Mouse (Mus musculus): ENCODE results near the gene Serpina5. TPM values are rescaled to one million over a fixed set of nuclear protein-coding genes. Genes with fewer than 3 reads are reported as not detected.

Gene Serpina5
- polyA plus RNA-seq, 1 experiment from 2014 or later, result not detected

DNA sequence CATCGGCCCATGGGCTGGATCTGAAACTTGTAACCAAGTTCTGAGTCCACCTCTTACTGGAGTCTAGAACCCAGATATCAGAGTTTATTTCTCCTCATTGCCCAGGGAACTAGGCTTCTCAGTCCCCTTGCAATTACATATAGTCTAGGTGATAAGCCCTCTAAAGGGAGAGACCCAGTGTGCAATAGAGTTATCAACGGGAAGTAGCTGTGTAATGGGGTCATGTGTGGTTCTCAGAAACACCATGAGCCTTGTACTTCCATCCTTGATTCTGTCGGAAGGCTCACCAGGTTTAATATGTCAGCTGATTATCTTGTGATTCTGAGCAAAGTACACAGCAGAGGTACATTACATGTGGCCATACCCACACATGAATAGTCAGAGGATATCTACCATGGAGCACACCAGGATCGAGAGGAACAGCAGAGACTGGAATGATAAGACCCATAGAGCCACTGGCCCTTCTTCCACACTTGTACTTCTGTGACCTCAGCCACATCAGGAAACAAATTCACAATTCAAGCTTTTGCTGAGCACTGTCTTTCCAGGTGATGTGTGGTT is 39.7 kb downstream of the Serpina5 start:
- Histone ChIP-seq H3K9me3 (no peaks in the 10 kb centered on the region), H3K9ac (no peak overlapping the region), H3K4me3 (no peak overlapping the region), H3K4me2 (no peak overlapping the region), H3K4me1 (no peaks in the 10 kb centered on the region), H3K27me3 (replicated peaks) (no peaks in the 10 kb centered on the region), H3K27ac (no peak overlapping the region), H3K36me3 (replicated peaks) (no peaks in the 10 kb centered on the region)
- ATAC-seq (replicated peaks), result no peak
- WGBS, result 91% methylated on average over 4 of the region's 4 CpGs

DNA sequence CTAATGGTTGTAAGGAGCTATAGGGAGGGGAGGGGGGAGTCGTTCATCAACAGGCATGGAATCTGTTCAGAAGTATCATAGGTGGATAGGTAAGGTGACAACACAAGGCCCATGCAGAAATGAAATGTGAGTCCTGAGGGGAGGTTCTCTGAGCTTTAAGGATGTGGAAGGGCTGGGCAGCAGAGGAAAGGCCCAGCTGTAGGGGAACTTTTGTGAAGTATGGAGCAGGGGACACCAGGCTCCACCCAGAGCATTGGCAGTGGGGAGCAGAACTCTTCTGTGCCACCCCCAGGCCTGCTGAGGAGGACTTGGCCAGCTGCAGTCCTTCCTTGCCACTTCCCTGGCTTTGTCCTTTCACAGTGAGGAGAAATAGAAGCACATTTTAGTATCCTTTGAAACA is 40.6 kb downstream of the Serpina5 start:
- H3K27me3 ChIP-seq (replicated peaks), result no peaks in the 10 kb centered on the region
- no peak overlapping the region for H3K4me2 ChIP-seq
- no peak overlapping the region for H3K9ac ChIP-seq
- H3K9me3 ChIP-seq, result no peaks in the 10 kb centered on the region
- H3K36me3 ChIP-seq (replicated peaks), result no peaks in the 10 kb centered on the region
- no peak for ATAC-seq (replicated peaks)
- no peak overlapping the region for H3K4me3 ChIP-seq
- H3K4me1 ChIP-seq, result no peaks in the 10 kb centered on the region
- no peak overlapping the region for H3K27ac ChIP-seq
- 79% methylated on average over 1 of the region's 1 CpGs for WGBS

DNA sequence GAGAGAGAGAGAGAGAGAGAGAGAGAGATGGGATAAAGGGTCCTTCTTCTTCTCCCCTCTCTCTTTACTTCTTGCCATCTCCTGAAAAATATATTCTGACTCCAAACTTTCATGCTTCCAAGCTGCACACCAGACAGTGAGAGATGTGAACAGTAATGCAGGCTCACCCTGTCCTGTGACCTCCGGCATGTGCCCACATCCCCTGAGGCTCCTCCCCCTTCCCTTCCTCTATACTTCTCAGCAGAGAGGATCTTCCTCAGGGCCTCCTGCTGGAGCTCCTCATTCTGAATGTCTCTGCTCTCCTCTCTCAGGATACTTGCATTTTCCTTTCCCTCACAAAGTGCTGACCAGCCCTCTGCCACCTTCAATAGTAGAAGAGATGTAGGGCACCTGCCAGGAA is 41.5 kb downstream of the Serpina5 start:
- Histone ChIP-seq H3K27me3 (replicated peaks) (no peaks in the 10 kb centered on the region), H3K9me3 (no peaks in the 10 kb centered on the region), H3K9ac (no peak overlapping the region), H3K27ac (no peak overlapping the region), H3K36me3 (replicated peaks) (no peaks in the 10 kb centered on the region), H3K4me1 (no peaks in the 10 kb centered on the region), H3K4me3 (no peak overlapping the region), H3K4me2 (no peak overlapping the region)
- WGBS, result 56% methylated on average over 1 of the region's 1 CpGs
- ATAC-seq (replicated peaks), result no peak

DNA sequence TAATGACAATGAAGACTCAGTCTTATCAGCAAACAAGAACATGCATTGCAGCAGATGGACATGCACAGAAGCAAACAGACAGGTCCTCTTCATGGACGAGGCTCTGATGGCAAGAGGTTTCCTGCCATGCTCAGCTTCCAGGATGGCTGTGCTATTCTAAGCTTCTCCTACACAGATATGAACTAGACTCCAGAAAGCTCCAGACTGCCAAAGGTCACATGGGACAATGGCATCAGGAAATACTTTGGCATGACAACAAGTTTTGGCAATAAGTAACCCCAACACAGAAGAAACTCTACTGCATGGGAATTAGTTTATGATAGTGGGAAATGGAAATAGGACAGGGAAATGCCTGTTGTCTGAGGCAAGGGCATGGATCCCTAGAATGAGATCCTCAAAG is 42.4 kb downstream of the Serpina5 start:
- Histone ChIP-seq H3K4me1 (no peaks in the 10 kb centered on the region), H3K4me3 (no peak overlapping the region), H3K9ac (no peak overlapping the region), H3K36me3 (replicated peaks) (no peaks in the 10 kb centered on the region), H3K9me3 (no peaks in the 10 kb centered on the region), H3K27ac (no peak overlapping the region), H3K27me3 (replicated peaks) (no peaks in the 10 kb centered on the region), H3K4me2 (no peak overlapping the region)
- WGBS, result 88% methylated on average over 1 of the region's 1 CpGs
- ATAC-seq (replicated peaks), result no peak

DNA sequence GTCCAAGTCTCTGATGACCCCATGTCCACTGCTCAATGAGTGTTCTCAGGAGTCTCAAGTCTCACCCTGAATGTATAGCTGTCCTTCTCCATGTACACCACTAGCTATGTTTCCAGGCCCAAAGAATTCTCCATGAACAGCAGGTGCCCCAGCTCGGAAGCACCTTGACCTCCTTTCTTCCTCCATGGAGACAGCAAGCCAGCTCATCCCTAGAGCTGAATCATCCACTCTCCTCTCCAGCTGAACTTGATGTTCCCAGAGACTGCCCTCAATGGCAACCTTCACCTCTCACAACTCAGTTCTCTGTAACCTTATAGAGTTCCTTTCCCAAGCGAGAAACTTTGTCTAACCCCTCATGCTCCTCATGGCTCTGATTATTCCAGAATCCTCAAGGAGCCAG is 44.7 kb downstream of the Serpina5 start:
- no peak for ATAC-seq (replicated peaks)
- no peak overlapping the region for H3K9ac ChIP-seq
- no peaks in the 10 kb centered on the region for H3K4me1 ChIP-seq
- no peaks in the 10 kb centered on the region for H3K36me3 ChIP-seq (replicated peaks)
- H3K27me3 ChIP-seq (replicated peaks), result no peaks in the 10 kb centered on the region
- no peak overlapping the region for H3K4me3 ChIP-seq
- WGBS, result 82% methylated on average over 2 of the region's 2 CpGs
- no peak overlapping the region for H3K4me2 ChIP-seq
- no peak overlapping the region for H3K27ac ChIP-seq
- no peaks in the 10 kb centered on the region for H3K9me3 ChIP-seq

DNA sequence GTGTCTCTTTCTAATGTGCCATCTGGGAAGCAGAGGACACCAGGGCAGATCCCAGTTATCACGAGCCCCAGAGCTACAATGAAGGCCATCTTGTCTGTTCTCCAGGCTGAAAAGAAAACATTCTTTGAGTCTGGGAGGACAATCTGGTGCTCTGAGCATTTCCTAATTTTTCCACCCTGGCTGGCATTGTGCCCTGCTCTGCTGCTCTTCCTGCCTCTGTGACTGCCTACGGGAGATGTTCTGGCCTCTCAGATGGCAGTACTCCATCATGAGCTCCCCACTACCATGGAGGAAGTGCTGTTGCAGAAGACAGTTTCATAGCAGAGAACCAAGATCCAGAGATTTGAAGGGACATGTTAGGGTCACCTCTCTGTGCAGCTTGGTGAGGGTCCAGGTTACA is 51.1 kb downstream of the Serpina5 start:
- 86% methylated on average over 2 of the region's 2 CpGs for whole genome bisulfite sequencing
- ATAC-seq (replicated peaks), result no peak

DNA sequence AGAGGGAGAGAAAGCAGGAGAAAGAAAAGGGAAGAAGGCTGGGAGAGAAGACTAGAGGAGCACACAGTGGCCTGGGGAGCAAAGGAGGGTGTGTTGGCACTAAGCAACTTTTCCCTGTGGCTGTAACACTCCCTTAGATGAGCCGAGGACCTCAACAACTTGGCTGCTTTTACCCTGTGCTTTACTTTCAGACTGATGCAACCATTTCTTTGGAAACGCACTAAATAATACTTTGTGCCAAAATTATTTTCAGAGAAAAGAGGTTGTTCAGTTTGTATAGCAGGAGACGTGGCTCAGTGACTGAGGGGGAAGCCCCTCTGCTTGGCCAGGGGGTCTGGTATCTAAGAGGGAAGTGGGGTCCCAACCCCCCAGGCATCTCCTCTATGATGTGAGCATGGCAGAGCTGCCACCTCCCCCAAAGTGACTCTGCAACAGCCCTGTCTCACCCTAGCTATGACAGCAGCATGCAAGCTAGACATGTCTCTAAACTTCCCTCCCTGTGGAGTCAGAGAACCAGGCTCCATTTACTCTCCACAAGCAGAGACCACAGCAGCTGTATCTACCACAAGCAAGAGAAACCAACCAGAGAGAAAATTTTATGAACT is 52.2 kb downstream of the Serpina5 start:
- Histone ChIP-seq H3K4me1 (no peaks in the 10 kb centered on the region), H3K27ac (no peak overlapping the region), H3K27me3 (replicated peaks) (no peaks in the 10 kb centered on the region), H3K4me3 (no peak overlapping the region), H3K9me3 (no peaks in the 10 kb centered on the region), H3K9ac (no peak overlapping the region), H3K4me2 (no peak overlapping the region), H3K36me3 (replicated peaks) (no peaks in the 10 kb centered on the region)
- ATAC-seq (replicated peaks), result no peak
- 79% methylated on average over 3 of the region's 3 CpGs for WGBS

More for the DNA sequence above, 51.1 kb downstream of the Serpina5 start:
- Histone ChIP-seq H3K27me3 (replicated peaks) (no peaks in the 10 kb centered on the region), H3K4me1 (no peaks in the 10 kb centered on the region), H3K4me3 (no peak overlapping the region), H3K9me3 (no peaks in the 10 kb centered on the region), H3K9ac (no peak overlapping the region), H3K4me2 (no peak overlapping the region), H3K27ac (no peak overlapping the region), H3K36me3 (replicated peaks) (no peaks in the 10 kb centered on the region)

DNA sequence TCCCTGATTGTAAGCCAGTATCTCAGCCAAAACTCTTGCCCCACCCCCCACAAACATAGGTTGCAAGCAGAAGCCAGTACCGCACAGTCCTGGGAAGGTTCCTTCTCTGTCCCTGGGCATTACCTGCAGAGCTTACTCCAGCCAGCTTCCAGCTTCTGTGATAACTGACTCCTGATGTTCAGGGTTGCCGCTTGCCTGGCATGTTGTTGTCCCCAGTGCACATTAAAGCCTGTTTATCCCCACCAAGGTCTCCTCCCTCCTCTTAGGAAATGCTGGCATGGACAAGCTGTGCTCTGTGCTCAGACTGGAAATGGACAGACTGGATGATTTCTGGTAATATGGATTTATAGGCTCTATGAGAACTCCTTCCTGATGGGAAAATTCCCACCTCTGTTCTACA is 52.7 kb downstream of the Serpina5 start, which contains the start of gene Serpina3c:
Serpina3c (minus strand) TSS at position 215 of the 400 bp plus-strand sequence.
- 95% methylated on average over 2 of the region's 2 CpGs for WGBS
- H3K4me1 ChIP-seq, result no peaks in the 10 kb centered on the region
- no peak within 1 kb of the TSS for H3K4me3 ChIP-seq
- no peak within 1 kb of the TSS for H3K9ac ChIP-seq
- H3K4me2 ChIP-seq, result no peak within 1 kb of the TSS
- H3K9me3 ChIP-seq, result no peaks in the 10 kb centered on the region
- H3K27ac ChIP-seq, result no peak within 1 kb of the TSS
- H3K27me3 ChIP-seq (replicated peaks), result no peaks in the 10 kb centered on the region
- no peak for ATAC-seq (replicated peaks)
- no peaks in the 10 kb centered on the region for H3K36me3 ChIP-seq (replicated peaks)

Other genes with a start within 250 kb of the Serpina5 start
- gene Serpina1a, start 237.6 kb upstream of the Serpina5 start, polyA plus RNA-seq (2015; fragmentation: Nextera tagmentation; extraction: Ambion mirVana), result 2.2 TPM in 1 of 2 replicates, not detected in the other
- 1.2 TPM in 1 of 2 replicates, not detected in the other for gene Serpina1c, start 196.2 kb upstream of the Serpina5 start, polyA plus RNA-seq (2015; fragmentation: Nextera tagmentation; extraction: Ambion mirVana)
- 0.97 TPM in 1 of 2 replicates, not detected in the other for gene Serpina1e, start 142.1 kb upstream of the Serpina5 start, polyA plus RNA-seq (2015; fragmentation: Nextera tagmentation; extraction: Ambion mirVana)
- gene Serpina11, start 111.2 kb upstream of the Serpina5 start, polyA plus RNA-seq (2015; fragmentation: Nextera tagmentation; extraction: Ambion mirVana), result not detected in 2 replicates
- gene Serpina9, start 87.4 kb upstream of the Serpina5 start, polyA plus RNA-seq (2015; fragmentation: Nextera tagmentation; extraction: Ambion mirVana), result 0.05 TPM in 1 of 2 replicates, not detected in the other
- not detected in 2 replicates for gene Serpina12, start 56.7 kb upstream of the Serpina5 start, polyA plus RNA-seq (2015; fragmentation: Nextera tagmentation; extraction: Ambion mirVana)
- gene Serpina3a, start 11.6 kb downstream of the Serpina5 start, polyA plus RNA-seq (2015; fragmentation: Nextera tagmentation; extraction: Ambion mirVana), result not detected in 2 replicates
- gene Serpina3b, start 26.9 kb downstream of the Serpina5 start, polyA plus RNA-seq (2015; fragmentation: Nextera tagmentation; extraction: Ambion mirVana), result not detected in 2 replicates
- not detected in 2 replicates for gene Serpina3c, start 52.8 kb downstream of the Serpina5 start, polyA plus RNA-seq (2015; fragmentation: Nextera tagmentation; extraction: Ambion mirVana)
- gene Serpina3f, start 113.4 kb downstream of the Serpina5 start, polyA plus RNA-seq (2015; fragmentation: Nextera tagmentation; extraction: Ambion mirVana), result 0.13 and 0.26 TPM in 2 replicates
- gene Serpina3g, start 135.1 kb downstream of the Serpina5 start, polyA plus RNA-seq (2015; fragmentation: Nextera tagmentation; extraction: Ambion mirVana), result 0.56 and 0.80 TPM in 2 replicates
- 0.08 TPM in 1 of 2 replicates, not detected in the other for gene Serpina3i, start 162.0 kb downstream of the Serpina5 start, polyA plus RNA-seq (2015; fragmentation: Nextera tagmentation; extraction: Ambion mirVana)
- not detected in 2 replicates for gene Serpina3j, start 213.4 kb downstream of the Serpina5 start, polyA plus RNA-seq (2015; fragmentation: Nextera tagmentation; extraction: Ambion mirVana)
- not detected in 2 replicates for gene Serpina3k, start 237.4 kb downstream of the Serpina5 start, polyA plus RNA-seq (2015; fragmentation: Nextera tagmentation; extraction: Ambion mirVana)
- gene Serpina3m, start 237.4 kb downstream of the Serpina5 start, polyA plus RNA-seq (2015; fragmentation: Nextera tagmentation; extraction: Ambion mirVana), result not detected in 2 replicates

Measured in midbrain, embryonic 15.5 days (tissue).